Mouse (Mus musculus) embryonic facial prominence, embryonic 11.5 days (tissue): ENCODE measurements around the gene Adcy6. TPM values are rescaled to one million over a fixed set of nuclear protein-coding genes. Genes with fewer than 3 reads are reported as not detected.

Experiments
- ATAC-seq: fragments of 200-750 bp; cut with Nextera tagmentation; replicated peaks from 2 replicates; pipeline ENCODE4 v1.8.0; 2017; ENCODE audit warnings: low read depth; ENCODE audit not compliant: insufficient number of reproducible peaks, low FRiP score, low TSS enrichment
- DNase-seq: peaks from one replicate; pipeline ENCODE4 v3.0.0-alpha.2; 2015; ENCODE audit warnings: low spot score
- H3K27ac ChIP-seq: fragments of 300-500 bp; sonication (generic); replicated peaks from 2 replicates; pipeline ENCODE4 v1.5.1; 2014; ENCODE audit warnings: mild to moderate bottlenecking, low read depth, low read length, control low read depth
- H3K27me3 ChIP-seq: fragments of 300-500 bp; sonication (generic); 2 replicates; pipeline ENCODE4 v1.6.1; 2014; ENCODE audit warnings: mild to moderate bottlenecking, low read length, moderate library complexity, mixed read lengths; ENCODE audit not compliant: control insufficient read depth, insufficient read depth
- H3K36me3 ChIP-seq: fragments of 300-500 bp; sonication (generic); replicated peaks from 2 replicates; pipeline ENCODE4 v1.6.1; 2014; ENCODE audit warnings: low read depth, mild to moderate bottlenecking, low read length, moderate library complexity, mixed read lengths; ENCODE audit not compliant: control insufficient read depth, insufficient read depth
- H3K4me1 ChIP-seq: fragments of 300-500 bp; sonication (generic); 2 replicates; pipeline ENCODE4 v1.6.1; 2014; ENCODE audit warnings: low read length, mixed read lengths; ENCODE audit not compliant: control insufficient read depth, insufficient read depth
- H3K4me2 ChIP-seq: fragments of 300-500 bp; sonication (generic); 2 replicates; pipeline ENCODE4 v1.6.1; 2014; ENCODE audit warnings: low read depth, mild to moderate bottlenecking, control low read depth, low read length, moderate library complexity
- H3K4me3 ChIP-seq: fragments of 300-500 bp; sonication (generic); 2 replicates; pipeline ENCODE4 v1.5.1; 2014; ENCODE audit warnings: low read depth, low read length, control low read depth
- H3K9ac ChIP-seq: fragments of 300-500 bp; sonication (generic); replicated peaks from 2 replicates; pipeline ENCODE4 v1.6.1; 2014; ENCODE audit warnings: mild to moderate bottlenecking, control low read depth, low read length
- H3K9me3 ChIP-seq: fragments of 300-500 bp; sonication (generic); replicated peaks from 2 replicates; pipeline ENCODE4 v1.6.1; 2016; ENCODE audit warnings: mild to moderate bottlenecking, low read length, inconsistent platforms, mixed read lengths; ENCODE audit not compliant: control insufficient read depth
- WGBS: fragments of 180-500 bp; shearing (Covaris S2); extraction: QIAGEN DNeasy Blood & Tissue Kit; methylation state at CpG from one replicate; pipeline ENCODE4 v1.1.7; 2014; 5-methylcytosine and 5-hydroxymethylcytosine counted together
- polyA plus RNA-seq: library from polyadenylated mRNA; unstranded; fragments of >200 nt; fragmentation: Nextera tagmentation; extraction: Ambion mirVana; gene quantifications from 2 replicates; pipeline ENCODE4 v1.2.1, GENCODE M21; 2014

Adcy6 gene
- polyA plus RNA-seq, 1 experiment from 2014 or later: 8.4 TPM

GRCm38 (mm10) chr15:98645057-98646026 lies 35.5 kb upstream of the Adcy6 start:
- ATAC-seq: no peak
- H3K9me3 ChIP-seq: no peaks in the 10 kb centered on the region
- H3K4me3 ChIP-seq: no peak overlapping the region
- DNase-seq: no peak
- no peaks in the 10 kb centered on the region for H3K27me3 ChIP-seq
- no peak overlapping the region for H3K4me2 ChIP-seq
- peaks cover 33% of the 10 kb centered on the region for H3K36me3 ChIP-seq
- 91% methylated on average over 24 of the region's 24 CpGs for WGBS
- H3K9ac ChIP-seq: no peak overlapping the region
- H3K27ac ChIP-seq: no peak overlapping the region
- no peaks in the 10 kb centered on the region for H3K4me1 ChIP-seq

- WGBS: 95% methylated on average over 12 of the region's 12 CpGs
- Histone ChIP-seq H3K4me3 (no peak overlapping the region), H3K9ac (no peak overlapping the region), H3K36me3 (peaks cover 30% of the 10 kb centered on the region), H3K27ac (no peak overlapping the region), H3K4me2 (no peak overlapping the region), H3K4me1 (no peaks in the 10 kb centered on the region), H3K9me3 (no peaks in the 10 kb centered on the region), H3K27me3 (no peaks in the 10 kb centered on the region)
- ATAC-seq: no peak
- no peak for DNase-seq
Measured at GRCm38 (mm10) chr15:98644406-98644805, 34.5 kb upstream of the Adcy6 start.

DNA sequence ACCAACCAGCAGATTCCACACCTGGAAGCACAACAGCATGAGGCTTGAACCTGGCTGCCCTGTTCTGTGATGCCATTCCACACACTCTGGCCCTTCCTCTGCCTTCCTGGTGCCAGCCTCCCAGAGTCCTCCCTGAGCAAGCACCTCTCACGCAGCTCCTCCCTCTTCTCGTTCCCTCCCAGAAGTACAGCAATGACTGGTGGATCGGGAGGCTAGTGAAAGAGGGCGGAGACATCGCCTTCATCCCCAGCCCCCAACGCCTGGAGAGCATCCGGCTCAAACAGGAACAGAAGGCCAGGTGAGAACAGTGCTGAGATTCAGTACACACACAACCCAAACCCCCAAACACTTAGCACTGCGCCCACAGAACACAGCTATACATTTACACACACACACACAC lies 30.3 kb upstream of the Adcy6 start:
- Histone ChIP-seq H3K36me3 (peaks cover 16% of the 10 kb centered on the region), H3K4me1 (peaks cover 6% of the 10 kb centered on the region), H3K4me3 (no peak overlapping the region), H3K27ac (no peak overlapping the region), H3K9me3 (no peaks in the 10 kb centered on the region), H3K9ac (no peak overlapping the region), H3K4me2 (no peak overlapping the region), H3K27me3 (peaks cover 5% of the 10 kb centered on the region; the same call in 1 of the 2 replicates)
- WGBS: 29% methylated on average over 8 of the region's 8 CpGs
- ATAC-seq: no peak
- peak; percentile 32 for DNase-seq

GRCm38 (mm10) chr15:98637155-98637554 lies 27.3 kb upstream of the Adcy6 start:
- 30% methylated on average over 3 of the region's 3 CpGs for WGBS
- Histone ChIP-seq H3K36me3 (peaks cover 6% of the 10 kb centered on the region; the same call in 1 of the 2 replicates), H3K27me3 (peaks cover 10% of the 10 kb centered on the region), H3K27ac (no peak overlapping the region), H3K4me2 (no peak overlapping the region), H3K4me1 (peaks cover 10% of the 10 kb centered on the region), H3K4me3 (no peak overlapping the region), H3K9me3 (no peaks in the 10 kb centered on the region), H3K9ac (no peak overlapping the region)
- ATAC-seq (no peak), DNase-seq (no peak)

GRCm38 (mm10) chr15:98636517-98636916 lies 26.6 kb upstream of the Adcy6 start:
- Histone ChIP-seq H3K4me3 (no peak overlapping the region), H3K27ac (no peak overlapping the region), H3K36me3 (peaks cover 3% of the 10 kb centered on the region; the same call in 1 of the 2 replicates), H3K4me2 (peak overlapping the region; percentile 99), H3K4me1 (peaks cover 10% of the 10 kb centered on the region), H3K9me3 (no peaks in the 10 kb centered on the region), H3K9ac (no peak overlapping the region; the same call in 1 of the 2 replicates), H3K27me3 (peaks cover 10% of the 10 kb centered on the region)
- 45% methylated on average over 5 of the region's 5 CpGs for WGBS
- DNase-seq (no peak), ATAC-seq (no peak)

DNA sequence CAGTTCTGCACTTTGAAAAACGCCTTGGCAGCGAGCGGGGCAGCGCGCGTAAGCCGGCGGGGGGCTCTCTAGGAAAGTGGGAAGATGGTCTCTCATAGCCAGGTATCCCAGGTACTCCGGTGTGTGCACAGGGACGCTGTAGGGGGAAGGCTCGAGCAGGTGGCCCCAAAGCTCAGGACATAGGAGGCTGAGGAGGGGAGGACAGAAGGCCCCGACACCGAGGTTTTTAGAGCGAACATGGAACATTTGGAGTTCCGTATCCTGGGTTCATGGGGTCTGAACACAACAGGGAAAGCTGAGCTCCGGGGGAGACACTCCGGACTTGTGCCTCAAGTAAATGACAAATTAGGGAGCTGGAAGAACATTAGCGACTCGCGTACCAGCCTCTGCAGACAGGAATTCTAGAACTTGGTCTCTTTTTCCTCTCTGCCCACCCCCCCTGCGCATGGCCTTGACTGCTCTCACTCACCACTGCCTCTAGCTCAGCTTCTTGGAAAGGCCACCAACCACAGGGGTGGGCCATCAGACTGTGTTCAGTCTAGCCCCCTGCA lies 25.5 kb upstream of the Adcy6 start:
- H3K4me3 ChIP-seq: peak overlapping the region; percentile 75
- peaks cover 17% of the 10 kb centered on the region for H3K27me3 ChIP-seq
- H3K36me3 ChIP-seq: peaks cover 1% of the 10 kb centered on the region; the same call in 1 of the 2 replicates
- H3K4me1 ChIP-seq: peaks cover 10% of the 10 kb centered on the region
- H3K9ac ChIP-seq: peak overlapping the region; percentile 83
- H3K9me3 ChIP-seq: no peaks in the 10 kb centered on the region
- ATAC-seq: no peak
- DNase-seq: peak; percentile 46
- H3K4me2 ChIP-seq: peak overlapping the region; percentile 99
- under 1% methylated on average over 21 of the region's 21 CpGs for WGBS
- H3K27ac ChIP-seq: peak overlapping the region; percentile 86

GRCm38 (mm10) chr15:98634541-98635081 lies 24.7 kb upstream of the Adcy6 start:
- H3K4me3 ChIP-seq: peak overlapping the region; percentile 75
- DNase-seq (peak; percentile 87), ATAC-seq (peak; percentile 53)
- H3K36me3 ChIP-seq: no peaks in the 10 kb centered on the region
- no peaks in the 10 kb centered on the region for H3K9me3 ChIP-seq
- peaks cover 10% of the 10 kb centered on the region for H3K4me1 ChIP-seq
- under 1% methylated on average over 64 of the region's 65 CpGs for WGBS
- peak overlapping the region; percentile 83 for H3K9ac ChIP-seq
- peak overlapping the region; percentile 86 for H3K27ac ChIP-seq
- H3K4me2 ChIP-seq: peak overlapping the region; percentile 99
- H3K27me3 ChIP-seq: peaks cover 17% of the 10 kb centered on the region
